ENCODE assay signal across 24 mouse cellular contexts in genomic region chr3:38503606-38504005, GRCm38 (mm10). TPM values are rescaled to one million over a fixed set of nuclear protein-coding genes. Genes with fewer than 3 reads are reported as not detected.
DNase-seq lines count a peak whose midpoint lies in the region; ATAC-seq and TF ChIP-seq lines count a peak whose summit lies in the region.
"Had no signal": no experiment of that assay in that cellular context is flagged by ENCODE, and none has a peak within 500 bp of the region (broad histone marks: within the 10 kb centered on the region; RNA-seq: fewer than 3 reads in every experiment).

No protein-coding gene starts in this region.

- peak; percentile 14 for DNase-seq in adrenal gland, adult 2 months
- DNase-seq in adrenal gland, postnatal 4 days (ENCODE audit: low spot score in 2 of 2) = no peak
- peak; percentile 55 for DNase-seq in adrenal gland, postnatal 14 days
- no peak for DNase-seq in adrenal gland, postnatal 25 days
- no peak for DNase-seq in forebrain, postnatal 0 days
- no peak for DNase-seq in forebrain, embryonic 11.5 days (ENCODE audit: low spot score)
- DNase-seq in lung, embryonic 14.5 days = peak; percentile 48
- DNase-seq in lung, postnatal 4 days = no peak
- DNase-seq: B cell, adult 2 months; cerebellum, adult 11-12 months; cerebellum, adult 2 months; cerebellum, adult 9-10 months; cerebellum, postnatal 10 days; cerebellum, postnatal 25 days had no signal

- TF ChIP-seq CTCF in forebrain, postnatal 0 days (IDR thresholded peaks at IDR 0.05; ENCODE audit: low read depth) = no peak
- TF ChIP-seq CTCF in lung, embryonic 14.5 days (IDR thresholded peaks at IDR 0.05; ENCODE audit: low read depth) = no peak

- H3K4me1 ChIP-seq in forebrain, postnatal 0 days (ENCODE audit: insufficient read depth) = no peaks in the 10 kb centered on the region
- no peaks in the 10 kb centered on the region for H3K4me1 ChIP-seq in forebrain, embryonic 11.5 days (replicated peaks; ENCODE audit: control insufficient read depth, insufficient read depth, low read length)
- H3K4me1 ChIP-seq in lung, embryonic 14.5 days (ENCODE audit: insufficient read depth) = no peaks in the 10 kb centered on the region
- H3K4me1 ChIP-seq: embryonic facial prominence, embryonic 12.5 days had no signal

- H3K27ac ChIP-seq in forebrain, postnatal 0 days (ENCODE audit: low read depth, low read length) = no peak overlapping the region
- no peak overlapping the region for H3K27ac ChIP-seq in forebrain, embryonic 11.5 days (ENCODE audit: low read depth, low read length)
- no peak overlapping the region for H3K27ac ChIP-seq in lung, embryonic 14.5 days (ENCODE audit: low read depth)
- H3K27ac ChIP-seq: embryonic facial prominence, embryonic 10.5 days; embryonic facial prominence, embryonic 12.5 days; forebrain, embryonic 12.5 days had no signal

- ATAC-seq in forebrain, postnatal 0 days = 0 out of 2 replicates have a peak, but pooled peaks have one; percentile 16
- ATAC-seq in forebrain, embryonic 11.5 days (replicated peaks; ENCODE audit: low FRiP score) = no peak
- ATAC-seq in lung, embryonic 14.5 days (ENCODE audit: insufficient read depth) = no peak; the same call in 1 of the 2 replicates
- ATAC-seq: activated CD4-positive, CD25-positive, alpha-beta regulatory T cell, adult 4 months; CD4-positive, CD25-positive, alpha-beta regulatory T cell, adult 4 months; forebrain, embryonic 14.5 days; forebrain, embryonic 16.5 days; Patski had no signal

- H3K9me3 ChIP-seq in forebrain, postnatal 0 days (ENCODE audit: low read length) = no peaks in the 10 kb centered on the region
- H3K9me3 ChIP-seq in forebrain, embryonic 11.5 days (ENCODE audit: control insufficient read depth, low read length) = no peaks in the 10 kb centered on the region
- no peaks in the 10 kb centered on the region for H3K9me3 ChIP-seq in lung, embryonic 14.5 days (ENCODE audit: low read depth, low read length)
- H3K9me3 ChIP-seq: embryonic facial prominence, embryonic 10.5 days; embryonic facial prominence, embryonic 12.5 days; forebrain, embryonic 12.5 days; G1E had no signal

- no peak overlapping the region for H3K4me2 ChIP-seq in forebrain, postnatal 0 days (ENCODE audit: low read depth)
- H3K4me2 ChIP-seq in forebrain, embryonic 11.5 days (ENCODE audit: low read depth, low read length, severe bottlenecking) = no peak overlapping the region
- no peak overlapping the region for H3K4me2 ChIP-seq in lung, embryonic 14.5 days
- H3K4me2 ChIP-seq: embryonic facial prominence, embryonic 12.5 days; forebrain, embryonic 12.5 days had no signal

- WGBS in forebrain, postnatal 0 days = 65% methylated on average over 4 of the region's 4 CpGs
- WGBS in forebrain, embryonic 11.5 days = 85% methylated on average over 4 of the region's 4 CpGs
- 32% methylated on average over 4 of the region's 4 CpGs for WGBS in lung, embryonic 14.5 days

- no peaks in the 10 kb centered on the region; the same call in 1 of the 2 replicates for H3K27me3 ChIP-seq in forebrain, postnatal 0 days (ENCODE audit: insufficient read depth, low read length)
- H3K27me3 ChIP-seq in forebrain, embryonic 11.5 days (ENCODE audit: control insufficient read depth, insufficient read depth, low read length) = no peaks in the 10 kb centered on the region
- no peaks in the 10 kb centered on the region for H3K27me3 ChIP-seq in lung, embryonic 14.5 days (ENCODE audit: insufficient read depth, low read length)
- H3K27me3 ChIP-seq: CH12.LX; embryonic facial prominence, embryonic 12.5 days; forebrain, embryonic 12.5 days had no signal

- H3K36me3 ChIP-seq in forebrain, postnatal 0 days (ENCODE audit: insufficient read depth) = no peaks in the 10 kb centered on the region
- no peaks in the 10 kb centered on the region for H3K36me3 ChIP-seq in forebrain, embryonic 11.5 days (ENCODE audit: control insufficient read depth, insufficient read depth, low read length)
- no peaks in the 10 kb centered on the region for H3K36me3 ChIP-seq in lung, embryonic 14.5 days (ENCODE audit: insufficient read depth)
- H3K36me3 ChIP-seq: embryonic facial prominence, embryonic 10.5 days; embryonic facial prominence, embryonic 12.5 days; forebrain, embryonic 12.5 days; G1E had no signal

- no peak overlapping the region for H3K9ac ChIP-seq in forebrain, postnatal 0 days
- no peak overlapping the region for H3K9ac ChIP-seq in forebrain, embryonic 11.5 days (ENCODE audit: low read length)
- H3K9ac ChIP-seq in lung, embryonic 14.5 days = no peak overlapping the region
- H3K9ac ChIP-seq: embryonic facial prominence, embryonic 12.5 days; forebrain, embryonic 12.5 days had no signal

- no peak overlapping the region for H3K4me3 ChIP-seq in forebrain, postnatal 0 days (ENCODE audit: low read depth, low read length)
- H3K4me3 ChIP-seq in forebrain, embryonic 11.5 days (ENCODE audit: low read depth, low read length) = no peak overlapping the region
- H3K4me3 ChIP-seq in lung, embryonic 14.5 days (ENCODE audit: low read depth, low read length) = no peak overlapping the region
- H3K4me3 ChIP-seq: embryonic facial prominence, embryonic 10.5 days; embryonic facial prominence, embryonic 12.5 days; forebrain, embryonic 12.5 days had no signal

RNA-seq across cellular contexts. Expression of gene Ankrd50, which starts 19.0 kb away (rescaled TPM):
- total RNA-seq in adrenal gland, adult 2 months (2021) = 10 to 100 TPM; 32.7 to 35.0 TPM
- 9.9 and 10.8 TPM in 2 replicates for polyA plus RNA-seq in adrenal gland, adult 2 months (2012; rRNA removed)
- 10 to 100 TPM; 57.4 to 58.3 TPM for total RNA-seq in adrenal gland, postnatal 4 days (2021)
- total RNA-seq in adrenal gland, postnatal 14 days (2021) = 39.3 and 43.2 TPM in 2 replicates
- 24.9 and 36.5 TPM in 2 replicates for total RNA-seq in adrenal gland, postnatal 25 days (2021)
- 50.9 and 69.1 TPM in 2 replicates for total RNA-seq in forebrain, postnatal 0 days (2014; rRNA removed)
- polyA plus RNA-seq in forebrain, postnatal 0 days (2015; fragmentation: Nextera tagmentation; extraction: Ambion mirVana) = 12.6 and 13.0 TPM in 2 replicates
- polyA plus RNA-seq in forebrain, embryonic 11.5 days (2014; fragmentation: Nextera tagmentation; extraction: Ambion mirVana) = 27.0 and 30.0 TPM in 2 replicates
- 24.3 and 24.8 TPM in 2 replicates for polyA plus RNA-seq in lung, embryonic 14.5 days (2014; fragmentation: Nextera tagmentation; extraction: Ambion mirVana)

Comparison
In these comparisons a context has a peak if more than half of its experiments do, and no peak if none do; other contexts are left out.
1. DNase-seq: peak in adrenal gland, adult 2 months (single experiment), adrenal gland, postnatal 14 days (single experiment) and lung, embryonic 14.5 days (single experiment); none in adrenal gland, postnatal 4 days (0 of 2), adrenal gland, postnatal 25 days (single experiment), forebrain, postnatal 0 days (single experiment), forebrain, embryonic 11.5 days (single experiment) and lung, postnatal 4 days (0 of 2).